Mouse (Mus musculus) hindbrain, embryonic 11.5 days (tissue): ENCODE measurements around the gene Gtf2h2. TPM values are rescaled to one million over a fixed set of nuclear protein-coding genes. Genes with fewer than 3 reads are reported as not detected.
A peak's percentile ranks its signal among the peaks of the same experiment; 100 is the strongest.

ENCODE experiments used
- ATAC-seq: fragments of 200-750 bp; cut with Nextera tagmentation; 2 replicates; pipeline ENCODE4 v1.8.0; 2017; ENCODE audit warnings: mild to moderate bottlenecking, moderate TSS enrichment, moderate library complexity; ENCODE audit not compliant: low FRiP score
- DNase-seq: peaks from one replicate; pipeline ENCODE4 v3.0.0-alpha.2; 2015; ENCODE audit warnings: low spot score
- H3K27ac ChIP-seq: fragments of 300-500 bp; sonication (generic); 2 replicates; pipeline ENCODE4 v1.5.1; 2014; ENCODE audit warnings: mild to moderate bottlenecking, low read depth, low read length
- H3K27me3 ChIP-seq: fragments of 300-500 bp; sonication (generic); 2 replicates; pipeline ENCODE4 v1.6.1; 2014; ENCODE audit warnings: mild to moderate bottlenecking, low read length, moderate library complexity, mixed read lengths; ENCODE audit not compliant: control insufficient read depth, insufficient read depth
- H3K36me3 ChIP-seq: fragments of 300-500 bp; sonication (generic); 2 replicates; pipeline ENCODE4 v1.6.1; 2014; ENCODE audit warnings: mild to moderate bottlenecking, low read length, moderate library complexity, mixed read lengths; ENCODE audit not compliant: control insufficient read depth, insufficient read depth
- H3K4me1 ChIP-seq: fragments of 300-500 bp; sonication (generic); replicated peaks from 2 replicates; pipeline ENCODE4 v1.6.1; 2014; ENCODE audit warnings: low read length, mixed read lengths; ENCODE audit not compliant: control insufficient read depth, insufficient read depth
- H3K4me2 ChIP-seq: fragments of 300-500 bp; sonication (generic); replicated peaks from 2 replicates; pipeline ENCODE4 v1.6.1; 2014; ENCODE audit warnings: mild to moderate bottlenecking, low read depth, low read length
- H3K4me3 ChIP-seq: fragments of 300-500 bp; sonication (generic); 2 replicates; pipeline ENCODE4 v1.5.1; 2014; ENCODE audit warnings: low read depth, low read length
- H3K9ac ChIP-seq: fragments of 300-500 bp; sonication (generic); 2 replicates; pipeline ENCODE4 v1.6.1; 2014; ENCODE audit warnings: low read depth, low read length
- H3K9me3 ChIP-seq: fragments of 300-500 bp; sonication (generic); 2 replicates; pipeline ENCODE4 v1.6.1; 2016; ENCODE audit warnings: low read length; ENCODE audit not compliant: control insufficient read depth
- WGBS: fragments of 180-500 bp; shearing (Covaris S2); extraction: QIAGEN DNeasy Blood & Tissue Kit; methylation state at CpG from one replicate; pipeline ENCODE4 v1.1.7; 2014; 5-methylcytosine and 5-hydroxymethylcytosine counted together
- polyA plus RNA-seq: library from polyadenylated mRNA; unstranded; fragments of >200 nt; fragmentation: Nextera tagmentation; extraction: Ambion mirVana; gene quantifications from 2 replicates; pipeline ENCODE4 v1.2.1, GENCODE M21; 2014

The Gtf2h2 gene
- polyA plus RNA-seq, result 89.2 and 97.7 TPM in 2 replicates

DNA sequence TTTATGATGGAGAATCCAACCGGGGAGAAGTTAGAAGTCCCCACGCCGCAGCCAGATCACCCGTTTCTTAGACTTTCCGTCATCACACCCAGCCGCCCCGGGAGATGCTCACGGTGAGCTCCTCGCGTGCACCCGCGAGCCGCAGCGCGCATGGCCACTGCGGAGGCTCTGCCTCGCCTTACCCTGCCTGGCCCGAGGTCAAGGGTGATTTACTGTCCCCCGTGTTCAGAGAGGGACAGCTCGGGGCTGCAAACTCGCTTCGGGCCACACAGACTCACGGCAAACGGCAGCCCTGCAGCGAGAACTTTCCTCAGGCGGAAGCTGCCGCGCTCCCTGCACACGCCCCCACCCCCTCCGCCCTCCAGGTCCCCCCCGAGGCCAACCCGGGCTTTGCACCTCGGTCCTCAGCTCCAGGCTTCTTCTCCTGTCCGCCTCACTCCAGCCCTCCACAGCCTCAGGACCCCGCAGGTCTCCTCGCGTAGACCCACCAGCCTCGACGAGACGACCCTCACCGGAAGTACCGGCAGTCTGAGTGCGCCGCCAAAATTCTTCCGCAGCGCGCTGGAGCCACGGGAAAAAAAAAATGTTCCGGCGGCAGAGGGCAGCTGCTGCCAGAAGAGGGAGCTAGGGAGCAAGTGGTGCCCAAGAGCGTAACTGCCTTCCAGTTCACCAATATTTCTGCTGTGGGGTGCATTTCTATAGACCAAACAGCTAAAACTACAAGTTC, at the start of gene Gtf2h2:
Gene Gtf2h2 (minus strand): TSS at position 519 of the 727 bp plus-strand sequence.
- under 1% methylated on average over 50 of the region's 51 CpGs for WGBS
- no peaks in the 10 kb centered on the region for H3K4me1 ChIP-seq
- ATAC-seq (peak; percentile 88), DNase-seq (peak; percentile 94)
- peak within 1 kb of the TSS; percentile 90 for H3K9ac ChIP-seq
- 0 out of 2 replicates have a peak, but pooled peaks cover 4% of the 10 kb centered on the region for H3K36me3 ChIP-seq
- H3K9me3 ChIP-seq, result no peaks in the 10 kb centered on the region
- H3K4me3 ChIP-seq, result peak within 1 kb of the TSS; percentile 87
- H3K27ac ChIP-seq, result peak within 1 kb of the TSS; percentile 89
- H3K4me2 ChIP-seq, result peak within 1 kb of the TSS; percentile 60
- H3K27me3 ChIP-seq, result no peaks in the 10 kb centered on the region

DNA sequence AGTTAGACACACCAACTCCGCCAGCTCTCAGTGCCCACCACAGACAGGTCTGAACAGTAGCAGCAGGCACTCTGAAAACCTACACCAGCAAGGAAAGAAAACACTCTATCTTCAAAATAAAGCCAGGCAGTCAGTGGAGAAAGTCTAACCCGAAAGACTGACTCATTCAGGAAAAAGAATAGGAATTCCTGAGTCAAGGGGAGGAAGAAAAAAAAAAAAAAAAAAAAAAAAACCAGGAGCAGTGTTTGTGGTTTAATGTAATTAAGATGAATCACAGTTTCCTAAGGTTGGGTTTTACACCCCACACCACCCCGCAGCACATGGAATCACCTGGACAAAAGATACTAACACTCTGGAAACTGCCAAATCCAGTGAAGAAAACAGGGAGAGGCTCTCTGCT, 43.8 kb upstream of the Gtf2h2 start:
- Histone ChIP-seq H3K27me3 (no peaks in the 10 kb centered on the region), H3K27ac (no peak overlapping the region), H3K4me2 (no peak overlapping the region), H3K4me3 (no peak overlapping the region), H3K9ac (no peak overlapping the region), H3K9me3 (no peaks in the 10 kb centered on the region), H3K36me3 (no peaks in the 10 kb centered on the region), H3K4me1 (no peaks in the 10 kb centered on the region)
- DNase-seq (no peak), ATAC-seq (no peak)
- WGBS, result 84% methylated on average over 3 of the region's 3 CpGs

DNA sequence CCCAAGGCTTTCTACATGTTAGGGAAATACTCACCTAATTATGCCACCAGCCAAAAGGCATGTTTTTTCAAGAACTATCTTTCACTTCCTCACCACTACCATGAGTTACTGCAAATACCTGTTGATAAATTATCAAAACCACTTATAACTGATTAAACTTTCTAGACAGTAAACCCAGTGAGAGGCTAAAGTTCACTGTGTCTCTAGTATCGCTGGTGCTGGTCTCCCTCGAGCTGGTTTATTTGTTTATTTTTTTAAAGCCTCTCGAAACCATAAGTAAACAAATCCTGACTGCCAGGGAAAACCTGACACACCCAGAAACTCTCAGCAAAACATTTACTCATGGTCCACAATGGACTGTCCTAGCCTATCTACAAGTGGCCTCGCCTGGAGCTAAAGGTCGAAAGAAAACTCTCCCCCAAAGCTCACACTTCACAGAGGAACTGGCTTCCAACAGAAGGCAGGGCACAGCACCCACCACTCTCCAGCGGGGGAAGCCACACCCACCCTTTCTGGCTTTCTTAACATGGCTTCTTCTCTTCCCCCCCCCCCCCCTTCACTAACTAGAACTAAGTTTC, 40.5 kb upstream of the Gtf2h2 start:
- DNase-seq, result no peak
- Histone ChIP-seq H3K27ac (no peak overlapping the region), H3K36me3 (no peaks in the 10 kb centered on the region), H3K4me2 (no peak overlapping the region), H3K27me3 (no peaks in the 10 kb centered on the region), H3K4me3 (no peak overlapping the region), H3K9me3 (no peaks in the 10 kb centered on the region), H3K9ac (no peak overlapping the region), H3K4me1 (no peaks in the 10 kb centered on the region)
- WGBS, result 64% methylated on average over 6 of the region's 6 CpGs
- ATAC-seq, result no peak

DNA sequence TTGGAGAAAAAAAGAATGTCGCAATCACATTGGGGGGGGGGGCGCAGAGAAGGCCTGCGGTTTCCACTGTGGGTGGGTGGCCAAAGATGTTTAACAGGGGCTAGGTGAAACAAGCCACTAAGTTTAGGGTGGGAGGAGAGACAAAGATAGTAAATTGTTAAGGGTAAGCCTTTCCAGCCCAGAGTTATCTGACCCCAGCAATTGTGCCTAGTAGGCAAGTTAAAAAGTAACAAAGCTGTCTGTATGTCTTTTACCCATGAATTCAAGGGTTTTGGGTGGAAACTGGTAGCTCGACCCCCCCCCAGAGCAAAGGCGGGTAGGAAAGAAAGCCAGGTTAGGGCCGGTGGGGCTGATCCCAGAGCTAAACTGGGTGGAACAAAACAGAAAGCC, 34.3 kb upstream of the Gtf2h2 start:
- Histone ChIP-seq H3K4me3 (no peak overlapping the region), H3K27ac (no peak overlapping the region), H3K36me3 (no peaks in the 10 kb centered on the region), H3K9me3 (no peaks in the 10 kb centered on the region), H3K4me2 (no peak overlapping the region), H3K4me1 (no peaks in the 10 kb centered on the region), H3K27me3 (no peaks in the 10 kb centered on the region), H3K9ac (no peak overlapping the region)
- DNase-seq, result no peak
- WGBS, result 78% methylated on average over 6 of the region's 6 CpGs
- no peak for ATAC-seq

DNA sequence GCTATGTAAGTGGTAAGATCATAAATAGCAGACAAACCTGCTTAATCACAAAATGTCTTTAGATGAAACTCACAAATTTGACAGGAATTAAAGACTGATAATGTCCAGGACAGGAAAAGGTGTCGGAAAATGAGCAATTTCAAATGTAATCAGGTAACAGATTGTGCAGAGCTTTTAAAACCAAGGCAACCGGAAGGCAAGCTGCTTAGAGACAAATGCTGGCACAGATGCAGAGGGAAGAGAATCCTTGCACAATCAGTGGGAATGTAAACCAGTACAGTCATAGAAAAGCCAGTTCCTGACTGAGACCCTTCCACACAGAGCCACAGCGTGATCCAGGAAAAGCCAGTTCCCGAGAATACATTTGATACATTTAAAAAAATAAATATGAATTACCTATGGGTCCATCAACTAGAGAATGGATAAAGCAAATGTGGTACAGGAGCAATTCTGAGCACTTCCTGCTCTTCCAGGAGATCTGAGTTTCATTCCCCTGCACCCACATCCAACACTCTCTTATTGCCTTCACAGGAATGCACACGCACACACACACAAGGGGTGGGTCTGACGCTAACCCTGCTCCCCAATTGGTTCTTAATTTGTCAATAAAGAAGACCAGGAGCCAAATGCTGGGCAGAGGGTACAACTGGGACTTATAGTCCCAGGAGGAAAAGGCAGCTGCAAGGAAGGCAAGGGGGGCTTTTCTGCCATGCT, 33.7 kb upstream of the Gtf2h2 start:
- Histone ChIP-seq H3K36me3 (no peaks in the 10 kb centered on the region), H3K27me3 (no peaks in the 10 kb centered on the region), H3K27ac (no peak overlapping the region), H3K9ac (no peak overlapping the region), H3K9me3 (no peaks in the 10 kb centered on the region), H3K4me1 (no peaks in the 10 kb centered on the region), H3K4me3 (no peak overlapping the region), H3K4me2 (no peak overlapping the region)
- 80% methylated on average over 6 of the region's 6 CpGs for WGBS
- DNase-seq (no peak), ATAC-seq (no peak)

DNA sequence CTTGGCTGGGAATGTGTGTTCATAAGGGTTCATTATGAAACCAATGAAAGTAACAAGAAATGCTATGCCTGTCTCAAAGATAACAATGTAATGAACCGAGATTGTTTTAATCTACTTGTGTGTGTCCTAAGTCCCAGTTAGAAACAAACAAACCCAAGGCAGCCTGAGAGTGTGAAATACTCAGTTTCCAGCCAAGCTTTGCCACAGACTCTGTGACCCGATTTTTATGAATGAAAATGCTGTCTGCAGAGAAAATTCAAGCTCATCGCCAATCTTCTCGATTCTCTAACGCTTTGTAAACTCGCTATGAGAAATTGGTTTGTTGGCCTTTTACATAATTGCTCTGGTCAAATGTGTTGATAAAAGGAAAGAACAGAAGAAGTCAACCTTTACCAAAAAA, 32.5 kb upstream of the Gtf2h2 start:
- Histone ChIP-seq H3K27me3 (no peaks in the 10 kb centered on the region), H3K4me2 (no peak overlapping the region), H3K27ac (no peak overlapping the region), H3K9ac (no peak overlapping the region), H3K36me3 (no peaks in the 10 kb centered on the region), H3K9me3 (no peaks in the 10 kb centered on the region), H3K4me3 (no peak overlapping the region), H3K4me1 (no peaks in the 10 kb centered on the region)
- ATAC-seq (no peak), DNase-seq (no peak)
- WGBS, result 92% methylated on average over 6 of the region's 6 CpGs

DNA sequence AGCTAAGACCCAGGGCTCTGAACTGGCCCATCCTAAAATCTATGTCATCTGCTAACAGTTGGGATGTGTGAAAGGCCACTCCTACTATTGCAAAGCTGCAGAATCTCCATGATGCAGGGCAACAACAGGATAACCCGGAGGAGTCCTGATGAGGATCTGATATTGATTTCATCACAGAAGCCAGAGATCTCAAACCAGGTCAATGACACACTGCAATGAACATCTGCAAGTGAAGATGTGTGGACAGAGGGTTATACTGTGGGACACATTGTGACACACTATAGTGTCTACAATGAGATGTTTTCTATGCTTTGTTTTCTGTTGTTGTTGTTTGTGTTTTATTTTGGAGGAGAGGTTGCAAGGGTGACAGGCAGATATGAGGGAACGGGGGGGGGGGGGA, 31.3 kb upstream of the Gtf2h2 start:
- 83% methylated on average over 2 of the region's 2 CpGs for WGBS
- no peaks in the 10 kb centered on the region for H3K36me3 ChIP-seq
- no peak overlapping the region for H3K4me2 ChIP-seq
- ATAC-seq, result no peak
- H3K27me3 ChIP-seq, result no peaks in the 10 kb centered on the region
- DNase-seq, result no peak
- H3K9ac ChIP-seq, result no peak overlapping the region
- no peak overlapping the region for H3K4me3 ChIP-seq
- H3K9me3 ChIP-seq, result no peaks in the 10 kb centered on the region
- no peaks in the 10 kb centered on the region for H3K4me1 ChIP-seq
- H3K27ac ChIP-seq, result no peak overlapping the region

DNA sequence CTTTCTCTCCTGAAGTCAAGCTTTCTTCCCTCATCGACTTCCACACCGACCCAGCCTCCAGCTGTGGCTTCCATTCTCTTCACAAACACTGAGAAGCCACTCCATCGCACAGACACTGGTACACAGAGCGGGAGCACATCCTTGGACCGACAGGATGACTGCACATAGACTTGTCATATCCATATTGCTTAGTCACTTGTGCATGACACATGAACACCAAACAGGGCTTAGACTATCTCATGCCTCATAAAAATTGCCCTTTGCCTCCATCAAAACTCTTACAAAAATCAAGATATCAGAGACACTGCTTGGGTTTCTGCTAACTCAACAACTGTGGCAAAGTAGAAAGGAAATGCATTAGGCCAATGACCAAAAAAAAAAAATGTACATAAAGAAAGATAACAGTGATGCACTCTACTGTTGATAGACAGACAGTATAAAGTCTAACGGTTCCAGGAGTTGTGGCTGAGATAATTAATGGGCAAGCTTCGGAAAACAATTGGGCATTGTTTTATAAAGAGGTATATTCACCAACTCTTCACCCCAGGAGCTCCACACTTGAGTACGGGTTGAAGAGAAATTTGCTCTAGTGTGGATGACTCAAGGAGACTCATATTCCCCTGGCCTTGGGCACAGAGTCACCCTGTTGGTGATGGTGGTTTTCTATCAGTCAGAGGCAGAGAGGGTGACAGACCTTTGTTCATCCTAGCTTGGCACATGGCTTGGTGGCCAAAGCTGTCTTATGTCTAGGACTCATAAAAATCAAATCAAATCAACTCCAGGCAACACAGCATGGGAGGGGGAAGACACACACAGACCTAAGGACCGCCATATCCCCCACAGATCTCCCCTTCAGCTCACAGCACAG, 29.6 kb upstream of the Gtf2h2 start:
- ATAC-seq, result no peak

More for the DNA sequence above, 29.6 kb upstream of the Gtf2h2 start:
- Histone ChIP-seq H3K9me3 (no peaks in the 10 kb centered on the region), H3K4me2 (no peak overlapping the region), H3K36me3 (no peaks in the 10 kb centered on the region), H3K27ac (no peak overlapping the region), H3K4me1 (no peaks in the 10 kb centered on the region), H3K27me3 (no peaks in the 10 kb centered on the region), H3K9ac (no peak overlapping the region), H3K4me3 (no peak overlapping the region)
- 90% methylated on average over 9 of the region's 9 CpGs for WGBS
- DNase-seq, result no peak
